Mouse (Mus musculus) thymus, adult 2 months (tissue): ENCODE measurements around the gene Wars.

ENCODE experiments used
- CTCF ChIP-seq: fragments of 200-500 bp; IDR thresholded peaks from 2 replicates; pipeline ENCODE4 v1.5.1; 2012; ENCODE audit warnings: mild to moderate bottlenecking, control low read depth, low read length, moderate library complexity, borderline replicate concordance; ENCODE audit not compliant: control insufficient read depth, poor library complexity, insufficient read depth; ENCODE audit errors: extremely low read depth
- POLR2A ChIP-seq: fragments of 200-500 bp; IDR thresholded peaks from 2 replicates; pipeline ENCODE4 v1.6.1; 2012; ENCODE audit warnings: mild to moderate bottlenecking, low read length, control low read depth, moderate library complexity; ENCODE audit not compliant: control insufficient read depth, poor library complexity, insufficient read depth; ENCODE audit errors: extremely low read depth

DNA sequence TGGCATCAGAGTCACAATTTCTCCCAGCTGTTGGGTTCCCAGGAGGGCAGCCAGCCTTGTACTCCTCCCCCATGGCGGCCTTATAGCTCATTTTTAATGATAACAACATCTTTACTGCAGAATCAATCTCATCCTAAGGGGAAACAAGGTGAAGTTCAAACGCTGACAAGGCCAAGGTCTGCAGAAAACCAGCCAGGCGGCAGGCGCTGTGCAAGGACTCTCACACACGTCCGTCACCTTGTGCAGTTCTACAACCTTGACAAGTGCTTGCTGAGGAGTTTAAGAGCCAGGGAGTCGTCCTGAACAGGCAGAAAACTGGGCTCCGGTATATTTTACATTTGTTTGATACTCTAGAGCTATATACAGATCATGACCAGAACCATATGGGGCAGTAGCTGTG, 11.2 kb downstream of the Wars start:
- TF ChIP-seq POLR2A, result no peak
- no peak for TF ChIP-seq CTCF
